Mouse (Mus musculus) neural tube, embryonic 14.5 days (tissue): ENCODE data around the gene Sfn. TPM values are rescaled to one million over a fixed set of nuclear protein-coding genes. Genes with fewer than 3 reads are reported as not detected.

Experiments
- ATAC-seq: fragments of 200-750 bp; cut with Nextera tagmentation; 2 replicates; pipeline ENCODE4 v1.8.0; 2017; ENCODE audit warnings: low read depth, mild to moderate bottlenecking, moderate TSS enrichment, moderate library complexity
- H3K27ac ChIP-seq: fragments of 300-500 bp; sonication (generic); 2 replicates; pipeline ENCODE4 v1.5.1; 2014; ENCODE audit warnings: low read depth, mild to moderate bottlenecking, control low read depth, low read length, moderate library complexity, mixed read lengths
- H3K27me3 ChIP-seq: fragments of 300-500 bp; sonication (generic); 2 replicates; pipeline ENCODE4 v1.6.1; 2014; ENCODE audit warnings: low read length; ENCODE audit not compliant: control insufficient read depth, insufficient read depth
- H3K36me3 ChIP-seq: fragments of 300-500 bp; sonication (generic); 2 replicates; pipeline ENCODE4 v1.6.1; 2014; ENCODE audit warnings: low read length, mixed read lengths; ENCODE audit not compliant: control insufficient read depth, insufficient read depth
- H3K4me1 ChIP-seq: fragments of 300-500 bp; sonication (generic); 2 replicates; pipeline ENCODE4 v1.6.1; 2014; ENCODE audit warnings: low read length; ENCODE audit not compliant: control insufficient read depth, insufficient read depth
- H3K4me2 ChIP-seq: fragments of 300-500 bp; sonication (generic); 2 replicates; pipeline ENCODE4 v1.6.1; 2014; ENCODE audit warnings: mild to moderate bottlenecking, low read depth, low read length, control low read depth
- H3K4me3 ChIP-seq: fragments of 300-500 bp; sonication (generic); 2 replicates; pipeline ENCODE4 v1.5.1; 2014; ENCODE audit warnings: low read depth, low read length, control low read depth, mixed read lengths
- H3K9ac ChIP-seq: fragments of 300-500 bp; sonication (generic); replicated peaks from 2 replicates; pipeline ENCODE4 v1.6.1; 2014; ENCODE audit warnings: low read depth, mild to moderate bottlenecking, control low read depth, low read length, mixed read lengths
- H3K9me3 ChIP-seq: fragments of 300-500 bp; sonication (generic); 2 replicates; pipeline ENCODE4 v1.6.1; 2016; ENCODE audit warnings: low read length; ENCODE audit not compliant: control insufficient read depth
- WGBS: fragments of 180-500 bp; shearing (Covaris S2); extraction: QIAGEN DNeasy Blood & Tissue Kit; methylation state at CpG from one replicate; pipeline ENCODE4 v1.1.7; 2014; 5-methylcytosine and 5-hydroxymethylcytosine counted together
- polyA plus RNA-seq: library from polyadenylated mRNA; unstranded; fragments of >200 nt; fragmentation: Nextera tagmentation; extraction: Ambion mirVana; gene quantifications from 2 replicates; pipeline ENCODE4 v1.2.1, GENCODE M21; 2014

Sfn gene
- polyA plus RNA-seq, 1 experiment from 2014 or later, result 1.4 TPM

DNA sequence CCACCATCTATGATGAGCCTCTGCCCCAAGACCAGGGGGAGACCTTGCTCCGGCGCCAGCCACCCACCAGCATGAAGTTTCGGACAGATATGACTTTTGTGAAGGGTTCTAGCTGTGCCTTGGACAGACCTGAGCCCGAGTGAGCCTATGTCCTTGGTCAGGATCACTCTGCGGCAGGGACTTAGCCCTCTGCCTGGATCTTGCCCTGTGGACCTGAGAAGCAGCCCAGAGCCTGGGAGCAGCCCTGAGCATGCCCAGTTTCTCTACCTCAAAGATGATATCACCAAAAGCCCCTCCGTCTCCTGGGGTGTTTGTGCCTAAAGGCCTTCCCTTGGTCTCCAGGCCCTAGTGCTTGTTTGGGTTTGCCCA is 18.3 kb downstream of the Sfn start:
- peak overlapping the region; percentile 100 for H3K4me2 ChIP-seq
- WGBS, result 65% methylated on average over 6 of the region's 6 CpGs
- ATAC-seq, result no peak
- H3K9me3 ChIP-seq, result no peaks in the 10 kb centered on the region
- peaks cover 18% of the 10 kb centered on the region for H3K36me3 ChIP-seq
- peak overlapping the region; percentile 77 for H3K27ac ChIP-seq
- H3K4me1 ChIP-seq, result peaks cover 13% of the 10 kb centered on the region
- H3K27me3 ChIP-seq, result no peaks in the 10 kb centered on the region
- H3K9ac ChIP-seq, result peak overlapping the region; percentile 64
- H3K4me3 ChIP-seq, result peak overlapping the region; percentile 86

DNA sequence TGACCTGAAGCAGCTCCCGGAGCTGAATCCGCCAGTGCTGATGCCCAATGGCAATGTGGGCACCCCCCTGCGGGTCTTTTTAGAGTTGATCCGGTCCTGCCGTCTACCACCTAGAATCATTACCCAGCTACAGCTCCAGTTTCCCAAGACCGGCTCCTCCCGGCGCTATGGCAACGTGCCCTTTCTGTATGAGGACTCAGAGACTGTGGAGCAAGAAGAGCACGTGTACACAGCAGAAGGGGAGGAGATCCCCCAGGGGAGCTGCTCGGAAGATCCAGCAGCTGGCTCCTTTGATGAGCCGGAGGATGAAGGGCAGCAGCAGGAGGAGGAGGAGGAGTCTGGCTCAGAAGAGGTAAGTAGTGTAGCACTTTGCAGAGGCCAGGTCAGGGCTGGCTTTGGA is 24.0 kb downstream of the Sfn start:
- H3K4me3 ChIP-seq, result no peak overlapping the region
- no peak for ATAC-seq
- no peak overlapping the region for H3K9ac ChIP-seq
- no peak overlapping the region for H3K27ac ChIP-seq
- peaks cover 12% of the 10 kb centered on the region; the same call in 1 of the 2 replicates for H3K36me3 ChIP-seq
- H3K4me2 ChIP-seq, result no peak overlapping the region
- 64% methylated on average over 12 of the region's 12 CpGs for WGBS
- H3K4me1 ChIP-seq, result peaks cover 5% of the 10 kb centered on the region; the same call in 1 of the 2 replicates
- no peaks in the 10 kb centered on the region for H3K27me3 ChIP-seq
- H3K9me3 ChIP-seq, result no peaks in the 10 kb centered on the region

- H3K4me2 ChIP-seq, result peak overlapping the region; percentile 86
- H3K4me1 ChIP-seq, result peaks cover 5% of the 10 kb centered on the region; the same call in 1 of the 2 replicates
- H3K9me3 ChIP-seq, result no peaks in the 10 kb centered on the region
- H3K27me3 ChIP-seq, result no peaks in the 10 kb centered on the region
- ATAC-seq, result no peak; the same call in none of the 2 replicates
- no peak overlapping the region for H3K27ac ChIP-seq
- peak overlapping the region; percentile 68 for H3K9ac ChIP-seq
- peak overlapping the region; percentile 82 for H3K4me3 ChIP-seq
- WGBS, result under 1% methylated on average over 41 of the region's 41 CpGs
- peaks cover 9% of the 10 kb centered on the region; the same call in 1 of the 2 replicates for H3K36me3 ChIP-seq
These were observed 27.1 kb downstream of the Sfn start for GRCm38 (mm10) chr4:133574843-133575202.

- H3K9me3 ChIP-seq, result no peaks in the 10 kb centered on the region
- peak; percentile 93 for ATAC-seq
- H3K36me3 ChIP-seq, result peaks cover 9% of the 10 kb centered on the region; the same call in 1 of the 2 replicates
- peak within 1 kb of the TSS; percentile 68 for H3K9ac ChIP-seq
- H3K4me1 ChIP-seq, result peaks cover 5% of the 10 kb centered on the region; the same call in 1 of the 2 replicates
- 5% methylated on average over 44 of the region's 44 CpGs for WGBS
- H3K27ac ChIP-seq, result peak within 1 kb of the TSS; percentile 78
- H3K4me2 ChIP-seq, result peak within 1 kb of the TSS; percentile 86
- H3K27me3 ChIP-seq, result no peaks in the 10 kb centered on the region
- peak within 1 kb of the TSS; percentile 82 for H3K4me3 ChIP-seq
These were observed 27.7 kb downstream of the Sfn start, which contains the start of gene Gpatch3 for GRCm38 (mm10) chr4:133574070-133574842. Gpatch3 (plus strand) TSS chr4:133574745.

DNA sequence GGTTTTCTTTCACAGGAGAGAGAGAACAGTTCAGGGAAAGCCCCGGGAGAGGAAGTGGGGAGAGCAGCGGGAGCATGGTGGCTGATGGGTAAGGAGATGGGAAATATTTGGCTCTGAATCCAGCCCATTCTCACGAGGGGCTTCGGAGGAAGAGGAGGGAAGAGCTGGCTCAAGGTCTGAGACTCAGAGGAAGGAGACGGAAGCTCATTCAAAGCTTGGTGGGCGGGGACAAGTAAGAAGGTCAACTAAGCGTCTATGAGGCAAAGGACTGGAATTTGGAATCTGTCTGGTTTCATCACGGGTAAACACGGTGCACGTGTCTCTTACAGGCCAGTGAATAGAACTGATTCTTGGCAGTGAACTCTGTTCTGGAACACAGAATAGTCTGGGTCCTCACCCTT is 31.9 kb downstream of the Sfn start:
- no peaks in the 10 kb centered on the region for H3K9me3 ChIP-seq
- no peak overlapping the region for H3K4me3 ChIP-seq
- no peaks in the 10 kb centered on the region for H3K27me3 ChIP-seq
- no peak overlapping the region for H3K27ac ChIP-seq
- 63% methylated on average over 10 of the region's 10 CpGs for WGBS
- ATAC-seq, result no peak
- H3K36me3 ChIP-seq, result no peaks in the 10 kb centered on the region
- no peak overlapping the region for H3K9ac ChIP-seq
- H3K4me1 ChIP-seq, result 0 out of 2 replicates have a peak, but pooled peaks cover under 1% of the 10 kb centered on the region
- no peak overlapping the region for H3K4me2 ChIP-seq

GRCm38 (mm10) chr4:133569291-133570065 is 32.5 kb downstream of the Sfn start:
- 79% methylated on average over 10 of the region's 10 CpGs for WGBS
- no peak overlapping the region for H3K27ac ChIP-seq
- H3K27me3 ChIP-seq, result no peaks in the 10 kb centered on the region
- no peaks in the 10 kb centered on the region for H3K36me3 ChIP-seq
- H3K4me1 ChIP-seq, result no peaks in the 10 kb centered on the region
- no peak for ATAC-seq
- H3K9ac ChIP-seq, result no peak overlapping the region
- H3K4me2 ChIP-seq, result no peak overlapping the region
- no peak overlapping the region for H3K4me3 ChIP-seq
- H3K9me3 ChIP-seq, result no peaks in the 10 kb centered on the region

GRCm38 (mm10) chr4:133567251-133567650 is 34.7 kb downstream of the Sfn start:
- no peaks in the 10 kb centered on the region for H3K36me3 ChIP-seq
- no peak for ATAC-seq
- H3K9ac ChIP-seq, result no peak overlapping the region
- H3K27ac ChIP-seq, result no peak overlapping the region
- no peak overlapping the region for H3K4me2 ChIP-seq
- H3K4me3 ChIP-seq, result no peak overlapping the region
- 25% methylated on average over 8 of the region's 8 CpGs for WGBS
- no peaks in the 10 kb centered on the region for H3K27me3 ChIP-seq
- H3K4me1 ChIP-seq, result no peaks in the 10 kb centered on the region
- no peaks in the 10 kb centered on the region for H3K9me3 ChIP-seq

DNA sequence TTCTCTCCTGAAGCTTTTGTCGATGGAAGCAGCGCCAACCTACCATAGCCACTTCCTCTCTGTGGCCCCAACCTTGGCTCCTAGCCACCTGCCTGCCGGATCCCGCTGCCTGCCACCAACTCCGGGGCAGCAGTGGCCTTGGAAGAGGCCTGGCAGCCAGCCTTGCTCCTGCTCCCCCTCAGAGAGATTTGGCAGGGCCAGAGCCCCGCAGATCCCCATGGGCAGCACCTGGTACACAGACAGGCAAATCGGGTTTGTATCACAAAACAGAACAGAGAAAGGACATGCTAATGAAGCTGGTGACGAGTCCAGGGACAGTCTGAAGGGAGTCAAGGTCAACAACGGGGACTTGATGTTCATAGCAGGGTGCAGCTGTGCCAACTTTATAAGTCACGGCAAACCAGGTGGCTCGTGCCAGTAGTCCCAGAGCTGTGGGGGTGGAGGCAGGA is 38.8 kb downstream of the Sfn start:
- Histone ChIP-seq H3K27me3 (no peaks in the 10 kb centered on the region), H3K4me1 (no peaks in the 10 kb centered on the region), H3K36me3 (no peaks in the 10 kb centered on the region), H3K4me2 (no peak overlapping the region), H3K4me3 (no peak overlapping the region), H3K9ac (no peak overlapping the region), H3K9me3 (no peaks in the 10 kb centered on the region), H3K27ac (no peak overlapping the region)
- ATAC-seq, result no peak
- 72% methylated on average over 11 of the region's 11 CpGs for WGBS

GRCm38 (mm10) chr4:133561622-133562021 is 40.3 kb downstream of the Sfn start:
- no peak for ATAC-seq
- H3K4me3 ChIP-seq, result no peak overlapping the region
- no peaks in the 10 kb centered on the region for H3K4me1 ChIP-seq
- H3K36me3 ChIP-seq, result no peaks in the 10 kb centered on the region
- no peaks in the 10 kb centered on the region for H3K27me3 ChIP-seq
- H3K4me2 ChIP-seq, result no peak overlapping the region
- no peak overlapping the region for H3K9ac ChIP-seq
- 43% methylated on average over 4 of the region's 4 CpGs for WGBS
- H3K9me3 ChIP-seq, result no peaks in the 10 kb centered on the region
- H3K27ac ChIP-seq, result no peak overlapping the region
